Mouse (Mus musculus) bone marrow, adult 2 months (tissue): ENCODE results near the gene Tamm41.

Experiments
- CTCF ChIP-seq: fragments of 200-500 bp; IDR thresholded peaks from 2 replicates; pipeline ENCODE4 v1.5.1; 2011; ENCODE audit warnings: low read length, control low read depth; ENCODE audit not compliant: control insufficient read depth, insufficient read depth
- POLR2A ChIP-seq: fragments of 200-500 bp; IDR thresholded peaks from 2 replicates; pipeline ENCODE4 v1.6.1; 2011; ENCODE audit warnings: low read depth, mild to moderate bottlenecking, control low read depth, low read length, borderline replicate concordance; ENCODE audit not compliant: control insufficient read depth

DNA sequence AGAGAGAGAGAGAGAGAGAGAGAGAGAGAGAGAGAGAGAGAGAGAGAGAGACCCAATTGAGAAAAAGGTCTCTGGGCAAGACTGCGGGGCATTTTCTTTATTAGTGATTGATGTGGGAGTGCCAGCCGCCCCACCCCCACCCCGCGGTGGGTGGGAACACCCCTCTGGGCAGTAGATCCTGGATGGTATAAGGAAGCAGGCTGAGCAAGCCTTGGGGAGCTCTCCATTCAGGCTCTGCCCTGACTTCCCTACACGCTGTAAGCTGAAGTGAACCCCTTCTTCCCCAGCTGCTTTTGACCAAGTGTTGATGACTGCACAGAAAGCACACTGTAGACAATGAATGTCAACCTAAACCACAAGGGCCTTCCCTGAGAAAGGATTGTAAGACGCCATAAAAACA is 67.3 kb downstream of the Tamm41 start:
- TF ChIP-seq POLR2A (no peak), CTCF (no peak)
